Mouse (Mus musculus) retina, postnatal 7 days (tissue): ENCODE results near the gene Ust.
"Not testable (repeated sequence)": the region's sequence is repeated elsewhere in the genome, so short reads cannot be mapped to it uniquely, and the experiment has no call there.

Experiments used
- DNase-seq: peaks from one replicate; pipeline ENCODE4 v3.0.0-alpha.2; 2012; ENCODE audit warnings: low read depth, low spot score

Ust gene

DNA sequence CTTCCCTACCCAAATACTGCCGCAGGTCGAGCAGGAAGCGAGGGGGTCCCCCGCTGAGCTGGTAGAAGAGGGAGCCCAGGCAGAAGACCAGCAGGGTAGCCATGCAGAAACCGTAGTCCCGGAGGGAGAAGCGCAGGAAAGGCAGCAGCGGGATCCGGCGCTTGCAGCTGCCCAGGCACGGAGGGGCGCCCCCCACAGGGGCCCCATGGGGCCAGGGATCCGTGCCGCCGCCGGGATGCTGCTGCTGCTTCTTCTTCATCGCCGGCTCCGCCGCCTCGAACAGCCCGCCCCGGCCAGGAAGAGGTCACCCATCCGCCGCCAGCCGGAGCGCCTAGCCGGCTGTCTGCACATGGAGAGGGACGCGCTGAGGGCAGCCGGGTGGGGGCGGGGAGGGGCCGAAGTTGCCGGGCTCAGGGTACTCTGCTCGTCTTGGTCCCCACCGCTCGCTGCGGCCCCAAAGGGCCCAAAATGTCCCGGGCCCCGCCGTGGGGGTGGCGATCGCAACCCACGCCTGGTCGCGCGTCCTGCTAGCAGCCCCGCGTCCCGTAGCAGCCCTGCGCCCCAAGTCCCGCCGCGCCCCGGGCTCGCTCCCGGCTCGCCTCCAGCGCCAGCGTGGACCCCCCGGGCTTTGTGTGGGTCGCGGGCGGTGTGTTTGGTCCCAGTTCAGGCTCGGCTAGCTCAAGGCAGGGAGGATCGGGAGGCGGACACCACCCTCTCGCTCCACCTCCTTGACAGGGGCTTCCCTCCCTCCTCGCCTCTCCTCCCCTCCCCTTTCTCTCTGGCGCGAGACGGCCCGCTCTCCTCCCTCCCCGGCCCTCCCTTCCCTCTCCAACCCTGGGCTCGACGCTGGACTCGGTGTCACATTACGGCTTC, at the start of gene Ust:
Gene Ust, minus strand, starts transcription at position 685 of the 873 bp plus-strand sequence.
- no peak for DNase-seq

DNA sequence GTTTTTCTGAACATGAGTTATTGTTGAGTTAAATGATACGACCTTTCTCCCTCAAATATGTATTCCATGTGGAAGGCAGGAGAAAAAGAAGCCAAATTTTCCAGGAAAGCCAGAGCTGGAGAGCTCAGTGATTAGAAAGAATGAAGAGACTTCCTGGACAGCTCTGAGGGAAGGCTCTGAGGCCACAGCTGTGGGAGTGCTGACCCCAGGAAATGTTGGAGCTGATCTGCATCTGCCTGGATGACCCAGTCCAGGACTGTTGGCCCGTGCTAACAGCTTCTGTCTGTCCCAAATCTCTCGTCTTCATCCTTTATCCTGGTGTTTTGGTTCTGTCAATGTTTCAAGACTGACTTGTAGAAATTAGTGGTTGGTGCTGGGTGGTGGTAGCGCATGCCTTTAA, 42.7 kb upstream of the Ust start:
- no peak for DNase-seq

DNA sequence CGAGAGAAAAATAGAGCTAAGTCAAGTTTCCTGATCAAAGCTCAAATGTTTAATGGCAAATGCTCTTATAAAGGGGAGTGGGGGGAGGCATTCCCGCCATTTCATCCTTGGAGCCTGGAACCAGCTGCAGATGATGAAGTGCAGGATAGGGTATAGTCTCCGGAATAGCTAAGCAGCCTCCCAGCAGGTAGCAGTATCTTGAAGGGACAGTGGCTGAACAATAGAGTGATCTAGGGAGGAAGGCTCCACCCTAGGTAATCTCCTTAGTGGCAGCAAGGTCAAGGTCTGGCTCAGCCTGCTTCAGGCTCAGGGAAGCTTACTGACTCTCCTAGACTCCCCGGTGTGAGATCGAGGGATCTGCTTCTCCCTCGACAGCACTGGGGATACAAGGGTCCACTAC, 40.9 kb upstream of the Ust start:
- DNase-seq, result not testable (repeated sequence)

DNA sequence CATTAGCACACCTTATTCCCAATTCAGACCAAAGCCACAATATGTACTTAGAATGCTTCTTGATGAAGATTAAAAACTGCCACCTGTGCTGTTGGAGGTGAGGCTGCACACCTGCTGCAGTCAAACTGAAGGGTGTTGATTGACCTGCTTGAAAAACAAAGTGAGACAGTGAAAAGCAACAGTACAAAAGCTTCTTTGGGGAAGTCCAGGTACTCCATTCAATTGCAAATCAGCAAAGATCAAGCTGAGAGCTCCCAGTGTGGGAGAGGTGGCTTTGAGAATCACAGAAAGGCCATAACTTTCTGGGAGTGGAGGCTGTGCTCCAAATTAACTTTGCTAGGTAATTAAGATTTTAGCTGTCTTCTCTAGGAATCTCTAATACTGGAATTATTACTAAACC, 33.6 kb upstream of the Ust start:
- not testable (repeated sequence) for DNase-seq

DNA sequence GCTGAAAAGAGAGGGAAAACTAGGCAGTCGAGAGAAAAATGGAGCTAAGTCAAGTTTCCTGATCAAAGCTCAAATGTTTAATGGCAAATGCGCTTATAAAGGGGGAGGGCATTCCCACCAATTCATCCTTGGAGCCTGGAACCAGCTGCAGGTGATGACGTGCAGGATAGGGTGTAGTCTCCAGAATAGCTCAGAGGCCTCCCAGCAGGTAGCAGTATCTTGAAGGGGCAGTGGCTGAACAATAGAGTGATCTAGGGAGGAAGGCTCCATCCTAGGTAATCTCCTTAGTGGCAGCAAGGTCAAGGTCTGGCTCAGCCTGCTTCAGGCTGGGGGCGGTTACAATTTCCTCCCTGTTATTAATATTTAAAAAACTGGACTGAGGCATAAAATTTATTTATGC, 33.0 kb upstream of the Ust start:
- DNase-seq, result not testable (repeated sequence)

DNA sequence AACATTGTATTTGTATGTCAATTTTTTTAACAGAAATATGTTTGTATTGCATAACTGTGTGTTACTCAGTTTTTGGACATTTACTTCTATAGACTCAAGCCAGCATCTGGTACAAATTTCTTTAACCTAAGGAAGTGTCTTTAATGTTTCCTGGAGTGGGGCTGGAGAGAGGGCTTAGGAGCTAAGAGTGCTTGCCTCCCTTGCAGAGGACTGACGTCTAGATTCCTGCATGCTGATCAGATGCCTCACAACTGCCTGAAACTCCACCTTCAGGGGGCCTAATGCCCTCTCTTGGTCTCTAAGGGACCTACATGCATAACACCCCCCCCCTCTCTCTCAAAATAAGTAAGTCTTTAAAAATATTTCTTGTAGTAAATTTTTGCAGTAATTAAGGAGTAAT, 22.9 kb upstream of the Ust start:
- no peak for DNase-seq

DNA sequence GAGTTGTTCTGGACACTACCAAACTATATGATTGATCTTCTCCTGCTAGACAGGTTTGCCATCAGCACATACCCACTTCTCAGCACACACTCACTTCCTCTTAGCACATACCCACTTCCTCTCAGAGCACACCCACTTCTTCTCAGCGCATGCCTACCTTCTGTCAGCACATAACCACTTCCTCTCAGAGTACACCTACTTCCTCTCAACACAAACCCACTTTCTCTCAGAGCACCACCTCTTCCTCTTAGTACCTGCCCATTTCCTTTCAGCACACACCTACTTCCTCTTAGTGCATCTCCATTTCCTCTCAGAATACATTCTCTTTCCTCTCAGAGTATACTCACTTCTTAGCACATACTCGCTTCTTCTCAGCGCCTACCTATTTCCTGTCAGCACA, 16.8 kb upstream of the Ust start:
- DNase-seq, result no peak

DNA sequence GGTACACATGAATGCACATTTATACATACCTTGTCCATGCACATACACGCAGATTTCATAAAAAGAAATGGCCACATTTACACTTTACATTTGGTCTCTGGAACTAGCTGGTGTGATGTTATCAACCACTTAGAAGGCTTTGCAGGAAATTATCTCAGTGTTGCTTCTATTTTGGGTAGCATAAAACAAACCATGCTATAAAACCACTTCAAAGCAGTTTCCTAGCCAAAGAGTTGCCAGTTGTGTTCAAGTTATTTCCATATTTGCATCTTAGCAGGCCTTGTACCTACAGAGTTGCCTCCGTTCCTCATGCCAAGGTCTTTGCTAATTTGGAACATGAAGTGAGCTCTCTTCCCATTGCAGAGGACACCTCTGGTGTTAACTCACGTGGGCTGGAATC, 13.0 kb upstream of the Ust start:
- no peak for DNase-seq

DNA sequence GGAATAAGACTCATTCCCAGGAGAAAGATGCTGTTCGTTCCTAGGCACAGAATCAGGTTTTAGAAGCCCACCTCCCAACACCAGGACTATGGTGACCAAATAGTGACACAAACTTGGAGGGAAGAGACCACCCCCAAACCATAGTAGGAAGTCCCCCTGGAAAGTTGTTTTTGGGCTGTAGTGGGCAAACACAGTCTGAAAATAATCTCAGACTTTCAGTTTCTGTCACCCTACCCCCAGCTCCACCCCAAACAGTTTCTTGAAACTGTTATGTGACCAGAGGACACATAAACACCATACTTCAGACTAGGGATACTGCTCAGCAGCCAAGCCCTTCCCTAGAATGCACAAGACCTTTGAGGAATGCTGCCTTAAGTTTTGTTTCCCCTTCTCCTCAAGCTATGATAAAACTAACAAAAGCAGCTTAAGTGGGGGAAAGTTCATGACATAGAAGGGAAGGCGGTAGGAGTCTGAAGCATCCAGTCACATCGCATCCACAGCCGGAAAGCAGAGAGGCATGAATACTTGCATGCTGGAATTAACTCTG, 12.0 kb upstream of the Ust start:
- DNase-seq, result no peak

DNA sequence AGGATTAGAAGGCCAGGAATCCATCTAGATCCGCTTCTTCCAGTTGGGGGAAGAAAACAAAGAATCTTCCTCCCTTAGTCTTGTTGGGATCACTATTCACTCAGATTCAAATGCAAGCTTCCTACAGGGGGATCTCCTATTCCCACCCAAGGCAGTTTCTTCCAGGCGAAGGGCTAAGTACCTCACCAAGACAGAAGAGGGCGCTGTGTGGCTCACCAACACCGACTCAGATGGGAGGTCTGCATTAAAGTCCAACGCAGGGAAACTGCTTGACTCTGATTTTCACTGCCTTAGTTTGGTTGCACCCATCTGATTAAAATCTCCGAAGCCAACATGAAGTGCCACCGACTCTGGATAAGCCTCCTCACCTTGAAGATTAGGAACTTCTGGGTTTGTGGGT, 10.5 kb upstream of the Ust start:
- no peak for DNase-seq

DNA sequence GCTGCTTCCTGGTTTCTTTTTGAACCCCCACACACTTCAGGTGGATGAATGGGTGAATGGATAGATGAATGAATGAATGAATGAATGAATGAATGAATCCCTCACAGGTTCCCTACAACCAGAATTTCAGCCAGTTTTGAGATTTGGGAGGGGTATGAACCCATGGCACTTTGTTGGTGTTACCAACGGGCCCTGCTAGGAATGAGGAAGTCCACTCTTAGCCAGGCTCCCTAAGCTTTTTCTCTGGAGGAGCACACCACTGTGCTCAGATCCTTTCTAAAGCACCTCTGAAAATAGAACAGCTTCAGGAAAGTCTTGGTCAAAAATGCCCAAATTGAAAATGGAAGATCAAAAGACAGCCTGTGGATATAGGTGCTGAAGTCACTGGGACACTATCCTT, 6.7 kb upstream of the Ust start:
- DNase-seq, result no peak

DNA sequence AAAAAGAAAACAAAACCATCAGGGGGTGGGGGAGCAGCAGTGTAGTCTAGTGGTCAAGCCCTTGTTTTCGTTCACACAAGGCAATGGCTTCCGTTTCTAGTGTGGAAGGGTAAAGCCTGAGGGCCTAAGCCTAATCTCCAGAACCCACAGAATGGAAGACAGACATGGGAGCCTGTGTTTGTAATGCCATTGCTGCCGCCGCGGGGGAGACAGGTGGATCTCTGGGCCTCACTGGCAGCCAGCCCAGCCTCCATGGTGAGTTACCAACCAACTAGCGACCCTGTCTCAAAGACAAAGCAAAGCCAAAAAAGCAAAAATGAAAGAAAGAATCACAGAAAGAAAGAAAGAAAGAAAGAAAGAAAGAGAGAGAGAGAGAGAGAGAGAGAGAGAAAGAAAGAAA, 2.9 kb upstream of the Ust start:
- no peak for DNase-seq

DNA sequence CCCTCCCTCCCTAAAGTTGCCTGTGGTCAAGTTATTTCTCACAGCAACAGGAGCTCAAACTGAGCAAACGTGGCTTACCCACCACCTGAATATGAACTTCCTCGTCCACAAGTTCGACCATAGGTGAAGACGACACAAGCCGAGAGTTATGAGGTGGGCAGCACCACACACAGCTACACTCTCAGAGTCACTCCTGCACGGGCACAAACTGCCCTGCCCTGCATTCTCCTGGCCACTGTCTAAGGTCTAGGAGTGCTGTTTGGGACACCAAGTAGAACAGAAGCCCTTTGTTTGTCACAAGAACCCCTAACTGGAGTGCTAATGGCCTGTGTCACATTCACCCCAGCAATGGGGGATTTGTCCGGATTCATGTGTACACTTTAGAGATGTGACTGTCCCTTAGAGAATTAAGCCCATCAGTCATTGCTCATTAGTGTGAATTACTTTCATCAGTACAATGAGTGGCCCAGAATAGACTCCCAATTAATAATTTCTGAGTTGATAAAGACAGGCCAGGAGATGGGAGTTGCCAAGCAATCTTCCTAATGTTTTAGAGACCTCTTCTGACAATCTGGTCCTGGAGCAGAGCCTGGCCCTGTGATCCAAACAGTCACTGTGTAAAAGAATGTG, 2.3 kb upstream of the Ust start:
- no peak for DNase-seq

DNA sequence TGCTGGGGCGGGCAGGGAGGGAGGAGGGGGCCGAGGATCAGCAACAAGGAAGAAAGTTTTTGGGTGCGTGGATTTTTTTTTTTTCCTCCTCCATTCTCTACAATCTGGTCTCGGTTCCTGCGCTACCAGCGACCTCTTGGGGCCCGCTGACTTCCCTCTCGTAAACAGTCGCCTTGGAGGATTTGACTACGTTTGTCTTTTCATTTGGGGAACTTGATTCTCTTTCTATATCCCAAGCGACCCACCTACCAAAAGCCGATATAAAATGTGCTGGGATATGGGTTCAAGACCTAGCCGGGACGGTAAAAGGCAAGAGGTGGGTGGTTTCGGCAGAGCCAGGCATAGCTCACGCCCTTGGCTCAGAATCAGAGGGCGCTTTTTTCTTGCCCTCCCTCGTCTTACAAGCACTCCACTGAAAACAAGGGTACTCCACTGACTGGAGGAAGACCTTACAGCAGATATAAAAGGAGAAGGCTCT, 428 bp upstream of the Ust start:
- no peak for DNase-seq

DNA sequence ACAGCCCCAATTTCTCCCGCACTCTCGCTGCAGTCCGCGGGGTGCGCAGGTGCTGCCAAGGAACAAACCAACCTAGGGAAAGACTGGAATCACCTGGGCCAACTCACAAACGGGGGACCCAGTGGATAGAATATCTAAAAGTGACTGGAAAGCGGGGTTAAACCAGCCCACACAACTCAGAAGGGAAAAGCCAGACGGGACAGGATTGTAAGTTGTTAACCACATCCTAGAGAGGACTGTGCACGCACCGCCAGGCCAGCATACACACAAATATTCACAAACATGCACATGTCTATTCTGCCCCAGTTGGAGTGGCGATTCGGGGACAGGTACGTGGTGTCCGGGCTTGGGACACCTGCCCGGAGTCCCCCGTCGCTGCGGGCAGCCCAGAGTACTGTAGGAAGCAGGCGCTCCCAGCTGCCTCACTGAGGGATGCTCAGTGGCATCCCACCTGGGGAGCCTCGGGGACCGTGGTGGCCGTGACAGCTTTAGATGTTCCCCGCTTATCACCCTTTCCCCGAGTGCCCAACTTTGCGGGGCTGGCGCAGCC, 959 bp downstream of the Ust start:
- no peak for DNase-seq

DNA sequence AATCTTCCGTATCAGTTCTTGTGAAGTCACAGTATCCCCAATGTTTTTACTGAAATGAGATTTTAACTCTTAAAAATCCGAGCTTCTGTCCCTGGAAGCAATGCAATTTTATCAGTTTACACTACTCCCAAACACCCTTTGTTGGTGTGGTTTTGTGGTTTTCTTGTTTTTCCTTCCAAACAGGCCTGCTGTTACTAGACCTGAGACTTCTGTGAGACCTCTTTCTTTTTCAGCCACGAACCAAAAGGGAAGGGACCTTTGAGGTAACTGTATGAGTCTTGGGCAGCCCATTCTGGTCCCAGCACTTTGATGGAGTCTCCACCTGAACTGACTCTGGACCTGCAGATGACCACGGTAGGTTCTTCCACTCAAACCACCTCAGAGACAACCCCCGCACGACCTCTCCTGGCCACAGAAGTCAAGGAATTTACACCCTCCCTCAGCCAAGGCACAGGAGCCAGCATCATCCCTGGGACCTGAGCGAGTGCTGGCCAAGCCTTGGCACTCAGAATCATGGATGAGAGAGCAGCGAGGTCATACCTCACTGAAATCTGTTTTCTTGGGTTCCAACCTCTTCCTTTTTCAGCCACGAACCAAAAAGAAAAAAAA, 1.6 kb downstream of the Ust start:
- DNase-seq, result no peak

DNA sequence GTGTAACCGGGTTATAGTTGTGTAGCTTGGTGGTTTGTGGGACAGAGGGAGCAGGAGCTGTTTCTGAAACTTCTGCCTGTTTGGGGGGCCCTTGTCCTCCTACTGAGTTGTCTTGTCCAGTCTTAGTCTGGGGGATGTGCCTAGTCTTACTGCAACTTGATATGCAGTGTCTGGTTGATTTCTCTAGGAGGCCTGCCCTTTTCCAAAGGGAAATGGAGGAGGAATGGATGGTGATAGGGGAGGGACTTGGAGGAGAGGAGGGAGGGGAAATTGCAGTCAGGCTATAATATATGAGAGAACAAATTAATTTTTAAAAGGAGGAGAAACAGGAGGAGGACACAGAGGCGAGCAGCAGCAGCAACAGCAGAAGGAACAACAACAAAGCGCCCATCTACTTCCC, 4.9 kb downstream of the Ust start:
- DNase-seq, result no peak

DNA sequence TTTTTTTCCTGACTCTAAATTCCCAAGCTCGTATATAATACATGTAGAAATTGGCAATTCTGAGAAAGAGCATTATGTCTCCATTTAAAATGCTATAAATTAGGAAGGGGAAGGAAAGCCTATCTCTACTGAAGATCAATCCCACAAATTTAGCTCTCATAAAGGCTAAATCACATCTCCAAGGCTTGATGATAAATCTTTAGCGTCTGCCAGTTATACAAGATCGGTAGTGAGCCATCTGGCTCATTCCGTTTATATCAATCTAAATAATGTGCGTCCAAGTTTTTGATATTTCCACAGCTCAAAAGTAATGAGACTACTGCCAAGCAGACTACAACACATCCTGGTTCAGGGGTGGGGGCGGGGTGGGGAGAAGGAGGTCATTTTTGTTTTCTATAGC, 6.4 kb downstream of the Ust start:
- no peak for DNase-seq

DNA sequence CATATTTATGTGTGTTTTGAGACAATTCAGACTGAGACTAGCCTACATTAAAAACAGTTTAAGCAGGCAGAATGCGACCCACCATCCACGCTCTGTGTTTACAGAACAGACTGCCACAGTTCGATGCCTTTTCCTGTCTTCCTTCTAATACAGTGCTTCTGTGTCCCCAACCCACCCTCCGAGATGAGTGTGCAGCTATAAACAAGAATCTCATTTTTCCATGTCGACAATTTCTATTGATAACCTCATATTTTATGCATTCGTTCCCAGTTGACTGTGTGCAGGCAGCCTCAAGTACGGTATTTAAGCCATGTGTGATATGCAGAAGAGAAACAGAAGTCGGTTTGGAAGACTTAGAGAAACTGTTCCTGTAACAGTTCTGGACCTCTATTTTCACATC, 6.9 kb downstream of the Ust start:
- no peak for DNase-seq

DNA sequence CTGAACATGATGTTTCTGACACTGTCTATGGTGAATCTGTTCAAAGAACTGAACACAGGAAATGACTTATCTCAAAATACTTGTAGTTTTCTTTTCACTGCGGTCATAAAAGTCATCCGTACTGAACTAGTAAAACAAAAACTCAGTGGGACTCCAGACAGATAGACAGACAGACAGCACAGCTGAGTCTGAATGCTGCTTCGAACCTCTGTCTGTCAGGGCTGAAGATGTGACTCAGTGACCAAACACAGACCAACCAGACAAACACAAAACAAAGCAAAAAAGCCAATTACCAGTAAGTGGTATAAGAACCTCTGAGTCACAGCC, 12.4 kb downstream of the Ust start:
- DNase-seq, result no peak

DNA sequence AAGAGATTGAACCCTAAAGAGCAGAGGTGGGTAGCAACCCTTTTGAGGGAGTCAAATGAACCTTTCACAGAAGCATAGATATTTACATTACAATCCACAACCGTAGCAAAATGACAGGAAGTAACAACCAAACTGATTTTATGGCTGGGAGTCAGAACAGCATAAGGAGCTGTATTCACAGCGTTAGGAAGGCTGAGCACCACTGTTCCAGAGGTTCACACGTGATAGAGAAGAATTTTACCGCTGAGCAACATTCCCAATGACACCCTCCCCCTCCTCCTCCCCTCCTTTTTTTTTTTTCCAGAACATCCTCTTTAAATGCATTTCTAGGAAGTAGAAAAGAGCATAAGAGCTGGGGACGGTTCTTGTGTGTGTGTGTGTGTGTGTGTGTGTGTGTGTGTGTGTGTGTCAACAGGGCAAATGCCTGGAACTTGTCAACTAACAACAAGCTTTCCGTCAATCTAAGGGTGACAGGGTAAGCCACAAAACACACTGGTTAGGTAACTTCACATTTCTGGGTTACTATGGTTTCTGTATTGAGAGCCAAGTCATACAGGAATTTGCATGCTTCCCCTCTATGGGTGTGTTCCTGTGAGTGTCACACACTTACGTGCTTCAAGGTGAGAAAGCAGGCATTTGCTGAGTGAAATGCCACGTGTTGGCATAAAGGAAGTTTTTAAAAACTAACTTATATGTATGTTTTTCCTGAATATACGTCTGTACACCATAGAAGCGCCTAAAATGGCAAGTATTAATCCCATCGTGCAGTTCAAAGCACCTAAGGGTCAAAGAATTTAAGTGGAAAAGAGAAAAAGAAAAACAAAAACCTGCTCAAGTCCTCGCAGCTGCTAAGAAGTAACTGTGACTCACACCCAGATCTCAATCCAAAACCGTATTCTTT, 13.0 kb downstream of the Ust start:
- no peak for DNase-seq
